Mouse (Mus musculus): ENCODE measurements around the gene Pex11a. TPM values are rescaled to one million over a fixed set of nuclear protein-coding genes. Genes with fewer than 3 reads are reported as not detected.

The Pex11a gene
- polyA plus RNA-seq, 1 experiment from 2014 or later, result 15.1 TPM

GRCm38 (mm10) chr7:79765991-79766390 is 23.1 kb upstream of the Pex11a start:
- H3K4me2 ChIP-seq (ENCODE audit: low read length), result no peak overlapping the region
- WGBS, result 48% methylated on average over 1 of the region's 1 CpGs
- no peaks in the 10 kb centered on the region for H3K36me3 ChIP-seq (ENCODE audit: control insufficient read depth, insufficient read depth, low read length)
- no peak overlapping the region for H3K4me3 ChIP-seq (ENCODE audit: low read depth, low read length)
- no peaks in the 10 kb centered on the region for H3K27me3 ChIP-seq (replicated peaks; ENCODE audit: control insufficient read depth, insufficient read depth, low read length)
- no peak for ATAC-seq
- no peaks in the 10 kb centered on the region for H3K9me3 ChIP-seq (replicated peaks; ENCODE audit: control insufficient read depth, low read length)
- DNase-seq (ENCODE audit: low spot score), result no peak
- H3K27ac ChIP-seq (ENCODE audit: low read depth, low read length), result no peak overlapping the region
- H3K9ac ChIP-seq (ENCODE audit: low read length), result no peak overlapping the region
- H3K4me1 ChIP-seq (ENCODE audit: control insufficient read depth, insufficient read depth, low read length), result no peaks in the 10 kb centered on the region

- Histone ChIP-seq H3K4me2 (ENCODE audit: low read length) (no peak overlapping the region), H3K27me3 (replicated peaks; ENCODE audit: control insufficient read depth, insufficient read depth, low read length) (no peaks in the 10 kb centered on the region), H3K4me1 (ENCODE audit: control insufficient read depth, insufficient read depth, low read length) (no peaks in the 10 kb centered on the region), H3K9ac (ENCODE audit: low read length) (no peak overlapping the region), H3K9me3 (replicated peaks; ENCODE audit: control insufficient read depth, low read length) (no peaks in the 10 kb centered on the region), H3K36me3 (ENCODE audit: control insufficient read depth, insufficient read depth, low read length) (no peaks in the 10 kb centered on the region), H3K4me3 (ENCODE audit: low read depth, low read length) (no peak overlapping the region), H3K27ac (ENCODE audit: low read depth, low read length) (no peak overlapping the region)
- 82% methylated on average over 8 of the region's 8 CpGs for WGBS
- ATAC-seq, result no peak
- no peak for DNase-seq (ENCODE audit: low spot score)
These were observed 19.2 kb upstream of the Pex11a start for GRCm38 (mm10) chr7:79762106-79762505.

GRCm38 (mm10) chr7:79761124-79761876 is 18.4 kb upstream of the Pex11a start:
- H3K4me1 ChIP-seq (ENCODE audit: control insufficient read depth, insufficient read depth, low read length), result no peaks in the 10 kb centered on the region
- WGBS, result 77% methylated on average over 5 of the region's 5 CpGs
- no peak for ATAC-seq
- H3K4me3 ChIP-seq (ENCODE audit: low read depth, low read length), result no peak overlapping the region
- H3K27me3 ChIP-seq (replicated peaks; ENCODE audit: control insufficient read depth, insufficient read depth, low read length), result no peaks in the 10 kb centered on the region
- no peak for DNase-seq (ENCODE audit: low spot score)
- H3K36me3 ChIP-seq (ENCODE audit: control insufficient read depth, insufficient read depth, low read length), result no peaks in the 10 kb centered on the region
- H3K9me3 ChIP-seq (replicated peaks; ENCODE audit: control insufficient read depth, low read length), result no peaks in the 10 kb centered on the region
- no peak overlapping the region for H3K9ac ChIP-seq (ENCODE audit: low read length)
- no peak overlapping the region for H3K27ac ChIP-seq (ENCODE audit: low read depth, low read length)
- H3K4me2 ChIP-seq (ENCODE audit: low read length), result no peak overlapping the region

GRCm38 (mm10) chr7:79759766-79760165 is 16.8 kb upstream of the Pex11a start:
- Histone ChIP-seq H3K27me3 (replicated peaks; ENCODE audit: control insufficient read depth, insufficient read depth, low read length) (no peaks in the 10 kb centered on the region), H3K4me1 (ENCODE audit: control insufficient read depth, insufficient read depth, low read length) (no peaks in the 10 kb centered on the region), H3K9me3 (replicated peaks; ENCODE audit: control insufficient read depth, low read length) (no peaks in the 10 kb centered on the region), H3K4me2 (ENCODE audit: low read length) (no peak overlapping the region), H3K36me3 (ENCODE audit: control insufficient read depth, insufficient read depth, low read length) (no peaks in the 10 kb centered on the region), H3K9ac (ENCODE audit: low read length) (no peak overlapping the region), H3K27ac (ENCODE audit: low read depth, low read length) (no peak overlapping the region), H3K4me3 (ENCODE audit: low read depth, low read length) (no peak overlapping the region)
- DNase-seq (ENCODE audit: low spot score), result no peak
- no peak for ATAC-seq

- Histone ChIP-seq H3K36me3 (ENCODE audit: control insufficient read depth, insufficient read depth, low read length) (no peaks in the 10 kb centered on the region), H3K4me1 (ENCODE audit: control insufficient read depth, insufficient read depth, low read length) (no peaks in the 10 kb centered on the region), H3K4me3 (ENCODE audit: low read depth, low read length) (no peak overlapping the region), H3K9ac (ENCODE audit: low read length) (no peak overlapping the region), H3K27ac (ENCODE audit: low read depth, low read length) (no peak overlapping the region), H3K9me3 (replicated peaks; ENCODE audit: control insufficient read depth, low read length) (no peaks in the 10 kb centered on the region), H3K4me2 (ENCODE audit: low read length) (no peak overlapping the region), H3K27me3 (replicated peaks; ENCODE audit: control insufficient read depth, insufficient read depth, low read length) (no peaks in the 10 kb centered on the region)
- WGBS, result 85% methylated on average over 6 of the region's 6 CpGs
- no peak for ATAC-seq
- DNase-seq (ENCODE audit: low spot score), result no peak
These were observed 15.2 kb upstream of the Pex11a start for GRCm38 (mm10) chr7:79758176-79758575.

- Histone ChIP-seq H3K4me1 (ENCODE audit: control insufficient read depth, insufficient read depth, low read length) (no peaks in the 10 kb centered on the region), H3K4me2 (ENCODE audit: low read length) (no peak overlapping the region), H3K27ac (ENCODE audit: low read depth, low read length) (no peak overlapping the region), H3K9me3 (replicated peaks; ENCODE audit: control insufficient read depth, low read length) (no peaks in the 10 kb centered on the region), H3K36me3 (ENCODE audit: control insufficient read depth, insufficient read depth, low read length) (no peaks in the 10 kb centered on the region), H3K27me3 (replicated peaks; ENCODE audit: control insufficient read depth, insufficient read depth, low read length) (no peaks in the 10 kb centered on the region), H3K9ac (ENCODE audit: low read length) (no peak overlapping the region), H3K4me3 (ENCODE audit: low read depth, low read length) (no peak overlapping the region)
- DNase-seq (ENCODE audit: low spot score) (no peak), ATAC-seq (no peak)
- 49% methylated on average over 2 of the region's 2 CpGs for WGBS
These were observed 13.4 kb upstream of the Pex11a start for GRCm38 (mm10) chr7:79756334-79756733.

- H3K4me3 ChIP-seq (ENCODE audit: low read depth, low read length), result no peak overlapping the region
- no peaks in the 10 kb centered on the region for H3K27me3 ChIP-seq (replicated peaks; ENCODE audit: control insufficient read depth, insufficient read depth, low read length)
- H3K4me2 ChIP-seq (ENCODE audit: low read length), result no peak overlapping the region
- ATAC-seq, result no peak
- no peaks in the 10 kb centered on the region for H3K36me3 ChIP-seq (ENCODE audit: control insufficient read depth, insufficient read depth, low read length)
- no peaks in the 10 kb centered on the region for H3K9me3 ChIP-seq (replicated peaks; ENCODE audit: control insufficient read depth, low read length)
- DNase-seq (ENCODE audit: low spot score), result no peak
- no peak overlapping the region for H3K9ac ChIP-seq (ENCODE audit: low read length)
- H3K27ac ChIP-seq (ENCODE audit: low read depth, low read length), result no peak overlapping the region
- no peaks in the 10 kb centered on the region for H3K4me1 ChIP-seq (ENCODE audit: control insufficient read depth, insufficient read depth, low read length)
- WGBS, result 88% methylated on average over 6 of the region's 6 CpGs
These were observed 6.6 kb upstream of the Pex11a start for GRCm38 (mm10) chr7:79749511-79749910.

- H3K4me2 ChIP-seq (ENCODE audit: low read length), result no peak overlapping the region
- DNase-seq (ENCODE audit: low spot score) (no peak), ATAC-seq (no peak)
- H3K9ac ChIP-seq (ENCODE audit: low read length), result no peak overlapping the region
- peaks cover 3% of the 10 kb centered on the region for H3K4me1 ChIP-seq (ENCODE audit: control insufficient read depth, insufficient read depth, low read length)
- 83% methylated on average over 6 of the region's 6 CpGs for WGBS
- no peak overlapping the region for H3K4me3 ChIP-seq (ENCODE audit: low read depth, low read length)
- no peaks in the 10 kb centered on the region for H3K36me3 ChIP-seq (ENCODE audit: control insufficient read depth, insufficient read depth, low read length)
- no peak overlapping the region for H3K27ac ChIP-seq (ENCODE audit: low read depth, low read length)
- H3K9me3 ChIP-seq (replicated peaks; ENCODE audit: control insufficient read depth, low read length), result no peaks in the 10 kb centered on the region
- H3K27me3 ChIP-seq (replicated peaks; ENCODE audit: control insufficient read depth, insufficient read depth, low read length), result no peaks in the 10 kb centered on the region
These were observed 4.7 kb upstream of the Pex11a start for GRCm38 (mm10) chr7:79747659-79748058.

GRCm38 (mm10) chr7:79744585-79744984 is 1.7 kb upstream of the Pex11a start:
- no peak overlapping the region for H3K4me3 ChIP-seq (ENCODE audit: low read depth, low read length)
- H3K36me3 ChIP-seq (ENCODE audit: control insufficient read depth, insufficient read depth, low read length), result no peaks in the 10 kb centered on the region
- WGBS, result 86% methylated on average over 5 of the region's 5 CpGs
- no peaks in the 10 kb centered on the region for H3K27me3 ChIP-seq (replicated peaks; ENCODE audit: control insufficient read depth, insufficient read depth, low read length)
- DNase-seq (ENCODE audit: low spot score), result no peak
- H3K4me2 ChIP-seq (ENCODE audit: low read length), result no peak overlapping the region
- H3K27ac ChIP-seq (ENCODE audit: low read depth, low read length), result no peak overlapping the region
- peaks cover 6% of the 10 kb centered on the region for H3K4me1 ChIP-seq (ENCODE audit: control insufficient read depth, insufficient read depth, low read length)
- no peak for ATAC-seq
- H3K9me3 ChIP-seq (replicated peaks; ENCODE audit: control insufficient read depth, low read length), result no peaks in the 10 kb centered on the region
- H3K9ac ChIP-seq (ENCODE audit: low read length), result no peak overlapping the region

Measured in forebrain, embryonic 14.5 days (tissue).